Mouse (Mus musculus): Measurements from ENCODE around the gene Gm4181. TPM values are rescaled to one million over a fixed set of nuclear protein-coding genes. Genes with fewer than 3 reads are reported as not detected.

The Gm4181 gene
- not detected for polyA plus RNA-seq (2014; fragmentation: Illumina TruSeq; extraction: RNeasy Lipid Tissue Mini Kit (QIAGEN cat#74804); ENCODE audit: low read depth, low replicate concordance)

GRCm38 (mm10) chr14:51635566-51635965, at the start of gene Gm4181:
TSS of gene Gm4181 (minus strand) at chr14:51635666.

DNA sequence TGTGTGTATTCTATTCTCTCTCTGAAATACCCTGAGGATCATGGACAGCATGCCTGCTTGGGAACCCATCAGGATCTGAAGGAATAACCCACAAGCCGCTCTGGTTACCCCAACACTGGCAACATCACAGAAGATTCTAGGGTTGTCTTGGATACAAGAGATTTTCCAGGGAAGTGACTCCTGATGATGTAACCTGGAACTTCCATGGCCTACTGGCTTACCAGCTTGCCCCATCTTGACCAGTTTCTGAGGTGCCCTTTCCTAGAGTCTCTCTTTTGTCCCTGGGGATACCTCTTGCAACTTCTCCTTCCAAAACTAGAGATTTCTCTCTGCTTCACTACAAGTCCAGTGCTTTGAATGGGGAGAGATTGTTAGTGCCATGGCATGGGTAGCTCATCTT, 24.3 kb downstream of the Gm4181 start, which contains the start of gene Gm17078:
Gm17078 (minus strand) TSS at position 101 of the 400 bp plus-strand sequence.

GRCm38 (mm10) chr14:51592039-51592438, 43.4 kb downstream of the Gm4181 start, which contains the start of gene Gm17174:
TSS of gene Gm17174 (minus strand) at chr14:51592139.

Other genes with a start within 250 kb of the Gm4181 start
- gene Vmn2r88, start 224.8 kb downstream of the Gm4181 start, polyA plus RNA-seq (2014; fragmentation: Illumina TruSeq; extraction: RNeasy Lipid Tissue Mini Kit (QIAGEN cat#74804); ENCODE audit: low read depth, low replicate concordance): not detected
- gene Vmn2r89, start 183.8 kb downstream of the Gm4181 start, polyA plus RNA-seq (2014; fragmentation: Illumina TruSeq; extraction: RNeasy Lipid Tissue Mini Kit (QIAGEN cat#74804); ENCODE audit: low read depth, low replicate concordance): not detected
- gene Gm5622, start 82.9 kb downstream of the Gm4181 start, polyA plus RNA-seq (2014; fragmentation: Illumina TruSeq; extraction: RNeasy Lipid Tissue Mini Kit (QIAGEN cat#74804); ENCODE audit: low read depth, low replicate concordance): not detected
- not detected for gene Gm17175, start 61.6 kb downstream of the Gm4181 start, polyA plus RNA-seq (2014; fragmentation: Illumina TruSeq; extraction: RNeasy Lipid Tissue Mini Kit (QIAGEN cat#74804); ENCODE audit: low read depth, low replicate concordance)
- not detected for gene Gm17174, start 43.5 kb downstream of the Gm4181 start, polyA plus RNA-seq (2014; fragmentation: Illumina TruSeq; extraction: RNeasy Lipid Tissue Mini Kit (QIAGEN cat#74804); ENCODE audit: low read depth, low replicate concordance)
- gene Gm17078, start 24.4 kb downstream of the Gm4181 start, polyA plus RNA-seq (2014; fragmentation: Illumina TruSeq; extraction: RNeasy Lipid Tissue Mini Kit (QIAGEN cat#74804); ENCODE audit: low read depth, low replicate concordance): not detected
- not detected for gene Gm17079, start 59.8 kb upstream of the Gm4181 start, polyA plus RNA-seq (2014; fragmentation: Illumina TruSeq; extraction: RNeasy Lipid Tissue Mini Kit (QIAGEN cat#74804); ENCODE audit: low read depth, low replicate concordance)
- gene Gm5800, start 81.5 kb upstream of the Gm4181 start, polyA plus RNA-seq (2014; fragmentation: Illumina TruSeq; extraction: RNeasy Lipid Tissue Mini Kit (QIAGEN cat#74804); ENCODE audit: low read depth, low replicate concordance): not detected
- 194 TPM for gene Ang4, start 137.9 kb upstream of the Gm4181 start, polyA plus RNA-seq (2014; fragmentation: Illumina TruSeq; extraction: RNeasy Lipid Tissue Mini Kit (QIAGEN cat#74804); ENCODE audit: low read depth, low replicate concordance)
- gene AY358078, start 164.4 kb upstream of the Gm4181 start, polyA plus RNA-seq (2014; fragmentation: Illumina TruSeq; extraction: RNeasy Lipid Tissue Mini Kit (QIAGEN cat#74804); ENCODE audit: low read depth, low replicate concordance): 0.32 TPM
- not detected for gene Ear6, start 218.0 kb upstream of the Gm4181 start, polyA plus RNA-seq (2014; fragmentation: Illumina TruSeq; extraction: RNeasy Lipid Tissue Mini Kit (QIAGEN cat#74804); ENCODE audit: low read depth, low replicate concordance)
- 11.0 TPM for gene Mettl17, start 249.2 kb upstream of the Gm4181 start, polyA plus RNA-seq (2014; fragmentation: Illumina TruSeq; extraction: RNeasy Lipid Tissue Mini Kit (QIAGEN cat#74804); ENCODE audit: low read depth, low replicate concordance)